Mouse (Mus musculus): ENCODE results near the gene Ubc. TPM values are rescaled to one million over a fixed set of nuclear protein-coding genes. Genes with fewer than 3 reads are reported as not detected.

Ubc gene
- polyA plus RNA-seq, 1 experiment from 2014 or later = 1,134 TPM

DNA sequence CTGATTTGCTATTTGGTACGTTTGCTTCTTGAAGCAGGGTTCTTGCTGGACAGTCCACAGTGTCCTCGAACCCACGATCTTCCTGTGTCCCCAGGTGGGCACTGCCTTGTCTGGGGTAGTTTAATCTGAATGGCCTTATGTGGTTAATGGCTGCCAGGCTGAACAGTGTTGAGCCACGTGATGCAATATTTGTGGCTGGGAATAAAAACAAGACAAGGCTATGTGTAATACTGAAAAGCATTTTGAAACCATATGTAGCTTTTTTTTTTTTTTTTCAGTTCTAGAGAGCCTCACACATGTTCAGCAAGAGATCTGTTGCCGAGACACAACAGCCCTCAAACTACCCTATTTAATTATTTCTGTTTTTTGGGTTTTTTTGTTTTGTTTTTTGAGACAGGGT lies 21.8 kb downstream of the Ubc start:
- no peak overlapping the region for H3K4me3 ChIP-seq
- H3K36me3 ChIP-seq = no peaks in the 10 kb centered on the region
- no peaks in the 10 kb centered on the region for H3K27me3 ChIP-seq (ENCODE audit: insufficient read depth, poor library complexity, severe bottlenecking)
- no peaks in the 10 kb centered on the region for H3K4me1 ChIP-seq (replicated peaks)
- H3K9me3 ChIP-seq = no peaks in the 10 kb centered on the region
- DNase-seq (ENCODE audit: low spot score) = no peak
- WGBS = 74% methylated on average over 5 of the region's 5 CpGs
- H3K27ac ChIP-seq = no peak overlapping the region

DNA sequence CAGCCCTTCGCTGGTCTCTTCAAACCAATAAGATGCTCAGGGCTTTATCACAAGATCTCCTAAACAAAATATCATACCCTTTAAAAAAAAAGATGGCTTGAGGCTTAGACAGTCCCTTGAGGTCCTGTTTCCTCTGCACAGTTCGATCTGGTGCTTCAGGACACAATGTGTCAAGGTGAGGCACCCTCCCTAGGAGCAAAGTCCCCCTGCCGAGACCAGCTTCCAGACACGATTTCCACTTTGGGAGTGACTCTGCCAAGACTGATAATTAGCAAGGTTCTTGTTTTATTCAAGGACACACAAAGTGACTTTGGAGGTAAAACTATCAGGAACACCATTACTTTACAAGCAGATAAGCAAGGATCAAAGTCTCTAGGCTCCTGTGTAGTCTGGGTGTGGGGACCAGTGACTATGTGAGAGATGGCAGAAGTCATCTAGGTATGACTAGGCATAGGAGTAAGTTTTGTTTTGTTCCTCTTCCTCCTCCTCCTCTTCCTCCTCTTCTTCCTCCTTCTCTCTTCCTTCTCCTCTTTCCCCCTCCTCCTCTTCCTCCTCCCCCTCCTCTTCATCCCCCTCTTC lies 25.1 kb downstream of the Ubc start:
- no peak overlapping the region for H3K27ac ChIP-seq
- H3K9me3 ChIP-seq = no peaks in the 10 kb centered on the region
- WGBS = 80% methylated on average over 4 of the region's 4 CpGs
- H3K36me3 ChIP-seq = no peaks in the 10 kb centered on the region
- H3K4me3 ChIP-seq = no peak overlapping the region
- H3K4me1 ChIP-seq (replicated peaks) = no peaks in the 10 kb centered on the region; the same call in 1 of the 2 replicates
- H3K27me3 ChIP-seq (ENCODE audit: insufficient read depth, poor library complexity, severe bottlenecking) = no peaks in the 10 kb centered on the region
- no peak for DNase-seq (ENCODE audit: low spot score)

DNA sequence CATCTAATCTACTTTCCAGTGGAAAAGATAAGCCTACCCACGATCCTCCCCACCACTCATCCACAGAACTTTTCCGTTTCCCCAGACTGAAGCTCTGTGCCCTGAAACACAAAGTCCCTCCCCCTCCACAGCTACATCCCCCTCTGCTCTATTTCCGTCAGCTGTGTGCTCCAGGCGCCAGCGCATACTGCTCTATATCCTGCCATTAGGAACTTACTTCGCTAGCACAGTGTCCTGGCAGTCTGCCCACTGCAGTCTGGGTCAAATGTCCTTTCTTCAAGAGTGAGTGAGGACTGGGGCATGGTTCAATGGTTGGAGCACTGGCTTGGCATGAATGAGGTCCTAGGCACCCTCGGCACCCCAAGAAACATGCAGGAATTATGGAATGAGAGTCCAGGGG lies 26.1 kb downstream of the Ubc start:
- no peak for DNase-seq (ENCODE audit: low spot score)
- no peak overlapping the region for H3K4me3 ChIP-seq
- no peaks in the 10 kb centered on the region for H3K36me3 ChIP-seq
- WGBS = 89% methylated on average over 7 of the region's 7 CpGs
- H3K27me3 ChIP-seq (ENCODE audit: insufficient read depth, poor library complexity, severe bottlenecking) = no peaks in the 10 kb centered on the region
- H3K27ac ChIP-seq = no peak overlapping the region
- no peaks in the 10 kb centered on the region for H3K9me3 ChIP-seq
- no peaks in the 10 kb centered on the region; the same call in 1 of the 2 replicates for H3K4me1 ChIP-seq (replicated peaks)

DNA sequence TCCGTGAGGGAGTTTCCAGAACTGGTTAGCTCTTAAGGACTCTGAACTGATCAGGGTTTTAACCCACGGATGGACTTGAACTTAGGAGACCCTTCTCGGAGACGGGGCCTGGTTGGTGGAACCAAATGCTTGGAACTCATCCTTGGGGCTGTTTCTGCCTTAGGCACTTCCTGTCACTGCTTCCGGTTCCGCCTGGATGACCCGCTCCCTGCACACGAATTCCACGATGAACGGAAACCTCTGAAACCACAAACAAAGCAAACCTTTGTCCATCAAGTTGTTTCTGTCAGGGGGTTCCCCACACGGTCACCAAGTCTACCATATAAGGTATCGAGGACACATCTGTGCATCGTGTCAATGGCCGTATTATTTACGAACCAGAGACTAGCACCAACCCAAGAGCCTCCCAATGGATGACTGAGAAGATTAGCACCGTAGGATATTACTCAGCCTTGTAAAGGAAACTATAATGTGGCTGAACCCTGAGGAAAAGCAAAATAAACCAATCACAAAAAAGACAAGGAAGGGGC lies 29.0 kb downstream of the Ubc start:
- no peak overlapping the region for H3K27ac ChIP-seq
- DNase-seq (ENCODE audit: low spot score) = no peak

DNA sequence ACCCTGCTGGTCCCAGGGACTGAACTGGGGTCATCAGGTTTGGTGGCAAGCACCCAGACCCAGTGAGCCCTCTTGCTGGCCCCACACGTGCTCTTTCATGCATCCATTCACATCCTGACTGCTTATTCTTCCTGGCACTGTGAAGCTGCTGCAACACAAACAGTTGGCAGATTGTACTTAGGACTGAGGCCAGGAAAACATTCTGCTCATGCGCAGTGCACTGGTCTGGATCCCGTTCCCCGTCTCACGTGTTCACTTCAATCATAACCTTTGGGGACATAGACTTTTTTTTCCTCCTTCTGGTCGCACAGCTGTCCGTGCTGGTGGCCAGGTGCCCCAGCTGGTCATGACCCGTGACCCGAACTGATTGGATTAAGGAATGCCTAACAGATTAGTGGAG lies 29.4 kb downstream of the Ubc start:
- H3K4me1 ChIP-seq (replicated peaks) = peaks cover 3% of the 10 kb centered on the region
- H3K36me3 ChIP-seq = no peaks in the 10 kb centered on the region
- H3K9me3 ChIP-seq = no peaks in the 10 kb centered on the region
- H3K4me3 ChIP-seq = no peak overlapping the region
- WGBS = 73% methylated on average over 9 of the region's 9 CpGs
- no peak overlapping the region for H3K27ac ChIP-seq
- no peak for DNase-seq (ENCODE audit: low spot score)
- no peaks in the 10 kb centered on the region for H3K27me3 ChIP-seq (ENCODE audit: insufficient read depth, poor library complexity, severe bottlenecking)

More for the DNA sequence above, 29.0 kb downstream of the Ubc start:
- H3K4me3 ChIP-seq = no peak overlapping the region
- no peaks in the 10 kb centered on the region; the same call in 1 of the 2 replicates for H3K4me1 ChIP-seq (replicated peaks)
- no peaks in the 10 kb centered on the region for H3K27me3 ChIP-seq (ENCODE audit: insufficient read depth, poor library complexity, severe bottlenecking)
- no peaks in the 10 kb centered on the region for H3K36me3 ChIP-seq
- WGBS = 74% methylated on average over 16 of the region's 16 CpGs
- H3K9me3 ChIP-seq = no peaks in the 10 kb centered on the region

DNA sequence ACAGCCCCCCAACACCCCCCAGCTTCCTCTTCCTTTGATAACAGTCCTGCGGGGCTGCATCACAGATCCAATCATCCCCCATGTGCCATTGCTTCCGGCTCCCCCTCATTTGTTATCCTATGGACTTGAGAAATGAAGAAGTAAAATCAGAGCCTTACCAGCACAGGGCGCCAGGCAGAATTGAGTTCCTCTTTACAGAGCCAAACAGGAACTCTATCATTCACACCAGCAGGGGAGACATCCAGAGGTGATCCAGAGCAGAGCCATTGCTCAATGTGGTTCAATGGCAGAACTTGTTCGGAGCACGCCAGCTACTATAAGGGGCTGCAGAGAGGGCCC lies 31.8 kb downstream of the Ubc start:
- no peak overlapping the region for H3K27ac ChIP-seq
- peaks cover 12% of the 10 kb centered on the region for H3K4me1 ChIP-seq (replicated peaks)
- H3K36me3 ChIP-seq = no peaks in the 10 kb centered on the region
- 82% methylated on average over 5 of the region's 5 CpGs for WGBS
- H3K4me3 ChIP-seq = no peak overlapping the region
- DNase-seq (ENCODE audit: low spot score) = no peak
- peaks cover 3% of the 10 kb centered on the region for H3K9me3 ChIP-seq
- no peaks in the 10 kb centered on the region for H3K27me3 ChIP-seq (ENCODE audit: insufficient read depth, poor library complexity, severe bottlenecking)

DNA sequence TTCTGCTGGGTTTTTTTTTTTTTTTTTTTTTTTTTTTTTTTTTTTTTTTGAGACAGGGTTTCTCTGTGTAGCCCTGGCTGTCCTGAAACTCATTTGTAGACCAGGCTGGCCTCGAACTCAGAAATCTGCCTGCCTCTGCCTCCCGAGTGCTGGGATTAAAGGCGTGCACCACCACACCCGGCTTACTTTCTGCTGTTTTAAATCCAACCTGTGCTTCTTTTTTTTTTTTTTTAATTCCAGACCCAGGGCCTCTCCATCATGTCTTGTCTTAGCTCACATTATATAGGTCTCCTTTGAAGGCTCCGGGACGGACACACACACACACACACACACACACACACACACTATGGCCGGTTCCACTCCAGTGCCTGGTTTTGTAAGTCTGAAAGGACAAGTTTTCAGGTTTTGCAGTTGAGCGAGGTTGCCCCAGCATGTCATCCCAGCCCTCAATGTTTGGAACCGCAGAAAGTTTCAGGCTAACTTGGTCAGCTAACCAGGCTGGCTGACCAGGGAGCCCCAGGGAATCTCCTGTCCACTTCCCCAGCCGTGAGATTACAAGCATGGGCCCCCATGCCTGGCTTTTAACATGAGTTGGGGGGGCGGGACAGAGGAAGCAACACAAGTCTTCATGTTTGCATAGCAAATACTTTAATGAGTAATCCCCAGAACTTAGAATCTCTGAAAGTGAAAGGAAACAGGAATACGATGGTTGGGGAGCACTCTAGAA lies 32.3 kb downstream of the Ubc start:
- no peaks in the 10 kb centered on the region for H3K27me3 ChIP-seq (ENCODE audit: insufficient read depth, poor library complexity, severe bottlenecking)
- H3K9me3 ChIP-seq = peaks cover 8% of the 10 kb centered on the region
- no peak overlapping the region for H3K4me3 ChIP-seq
- peaks cover 12% of the 10 kb centered on the region for H3K4me1 ChIP-seq (replicated peaks)
- H3K27ac ChIP-seq = no peak overlapping the region
- H3K36me3 ChIP-seq = no peaks in the 10 kb centered on the region
- 79% methylated on average over 12 of the region's 12 CpGs for WGBS
- DNase-seq (ENCODE audit: low spot score) = no peak

DNA sequence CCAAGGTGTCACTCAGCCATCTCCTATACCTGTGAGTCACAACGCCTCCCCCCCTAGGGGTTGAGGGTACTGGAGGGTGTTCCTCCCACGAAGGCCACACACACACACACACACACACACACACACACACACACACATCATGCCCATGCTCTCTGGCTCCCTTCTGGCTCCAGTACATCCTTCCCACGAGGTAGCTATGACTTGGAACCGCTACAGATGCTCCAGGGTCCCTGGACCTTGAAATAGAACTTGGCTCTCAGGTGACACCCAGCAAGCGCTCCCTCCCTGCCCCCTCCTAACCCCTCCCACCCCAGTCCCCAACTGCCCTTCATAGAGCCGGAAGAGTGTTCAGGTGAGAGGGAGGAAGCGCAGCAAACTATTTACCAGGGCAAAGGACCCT lies 34.4 kb downstream of the Ubc start:
- H3K36me3 ChIP-seq = no peaks in the 10 kb centered on the region
- no peak overlapping the region for H3K27ac ChIP-seq
- no peak overlapping the region for H3K4me3 ChIP-seq
- no peak for DNase-seq (ENCODE audit: low spot score)
- peaks cover 16% of the 10 kb centered on the region for H3K4me1 ChIP-seq (replicated peaks)
- H3K27me3 ChIP-seq (ENCODE audit: insufficient read depth, poor library complexity, severe bottlenecking) = no peaks in the 10 kb centered on the region
- 56% methylated on average over 7 of the region's 7 CpGs for WGBS
- peaks cover 9% of the 10 kb centered on the region for H3K9me3 ChIP-seq

DNA sequence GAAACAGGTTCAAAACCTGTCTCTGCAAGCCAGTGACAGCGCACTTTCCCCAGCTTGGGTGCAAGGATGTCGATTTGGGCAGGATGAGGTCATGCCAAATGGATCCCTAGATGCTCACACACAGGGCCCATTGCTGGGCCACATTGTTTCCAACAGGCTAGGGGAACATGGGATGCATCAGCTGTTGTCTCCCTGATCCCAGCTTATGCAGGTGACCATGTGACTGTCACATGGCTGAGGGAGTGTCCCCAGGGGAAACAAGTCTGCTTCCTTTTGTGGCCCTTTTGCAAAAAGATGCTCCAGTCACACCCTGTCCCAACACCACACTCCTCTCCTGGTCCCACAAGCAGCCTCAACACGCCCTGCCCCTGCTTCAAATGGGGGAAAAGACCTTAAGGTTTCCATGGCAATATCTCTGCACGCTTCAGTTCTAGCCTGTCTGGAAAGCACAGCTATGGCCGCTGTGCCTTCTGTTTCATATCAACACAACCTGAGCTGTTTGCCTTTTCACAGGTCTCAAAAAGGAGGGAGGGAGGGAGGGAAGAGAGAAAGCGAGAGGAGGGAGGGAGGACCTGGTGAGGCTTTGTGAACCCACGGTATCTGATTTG lies 35.0 kb downstream of the Ubc start:
- Histone ChIP-seq H3K27ac (no peak overlapping the region), H3K9me3 (peaks cover 9% of the 10 kb centered on the region), H3K36me3 (no peaks in the 10 kb centered on the region), H3K4me3 (no peak overlapping the region), H3K27me3 (ENCODE audit: insufficient read depth, poor library complexity, severe bottlenecking) (no peaks in the 10 kb centered on the region), H3K4me1 (replicated peaks) (peaks cover 16% of the 10 kb centered on the region)
- whole genome bisulfite sequencing = 62% methylated on average over 7 of the region's 7 CpGs
- DNase-seq (ENCODE audit: low spot score) = no peak

DNA sequence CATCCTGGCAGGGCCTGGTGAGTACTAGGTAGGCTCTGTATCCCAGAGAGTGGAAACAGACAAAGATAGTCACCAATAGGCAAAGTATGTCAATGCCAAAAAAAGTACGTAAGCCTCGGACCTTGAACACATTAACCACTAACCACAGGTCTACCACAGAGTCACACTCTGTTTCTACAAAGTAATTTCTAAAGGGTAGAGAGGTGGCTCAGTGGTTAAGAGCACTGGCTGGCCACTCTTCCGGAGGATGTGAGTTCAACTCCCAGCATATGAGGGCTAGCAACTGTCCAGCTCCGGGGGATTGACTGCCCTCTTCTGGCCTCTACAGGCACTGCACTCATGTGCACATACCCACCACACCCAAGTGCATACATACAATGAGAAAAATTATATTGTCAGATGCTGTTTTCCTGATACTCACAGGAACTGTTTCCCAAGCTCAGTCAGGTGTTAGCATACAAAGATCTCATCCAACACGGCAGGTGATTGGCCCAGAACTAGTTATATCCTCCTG lies 37.2 kb downstream of the Ubc start:
- Histone ChIP-seq H3K36me3 (no peaks in the 10 kb centered on the region), H3K4me1 (replicated peaks) (peaks cover 16% of the 10 kb centered on the region), H3K27ac (no peak overlapping the region), H3K9me3 (peaks cover 9% of the 10 kb centered on the region), H3K27me3 (ENCODE audit: insufficient read depth, poor library complexity, severe bottlenecking) (no peaks in the 10 kb centered on the region), H3K4me3 (no peak overlapping the region)
- WGBS = 96% methylated on average over 5 of the region's 5 CpGs
- DNase-seq (ENCODE audit: low spot score) = no peak

DNA sequence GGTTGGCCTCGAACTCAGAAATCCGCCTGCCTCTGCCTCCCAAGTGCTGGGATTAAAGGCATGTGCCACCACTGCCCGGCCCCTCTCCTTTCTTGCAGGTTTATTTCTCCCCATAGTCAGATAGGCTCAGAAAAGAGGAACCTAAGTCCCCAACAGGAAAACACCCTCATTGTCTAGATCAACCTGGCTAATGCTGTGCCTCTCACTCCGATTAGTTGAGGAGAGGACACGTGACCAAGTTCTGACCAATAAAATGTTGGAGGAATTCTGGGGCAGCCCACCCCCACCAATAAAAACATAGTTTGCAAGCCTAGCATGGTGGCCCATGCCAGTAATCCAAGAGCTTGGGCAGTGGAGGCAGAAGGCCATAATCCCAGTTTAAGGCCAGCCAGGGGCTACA lies 38.1 kb downstream of the Ubc start:
- Histone ChIP-seq H3K4me3 (no peak overlapping the region), H3K36me3 (no peaks in the 10 kb centered on the region), H3K27me3 (ENCODE audit: insufficient read depth, poor library complexity, severe bottlenecking) (no peaks in the 10 kb centered on the region), H3K27ac (no peak overlapping the region), H3K9me3 (peaks cover 9% of the 10 kb centered on the region), H3K4me1 (replicated peaks) (peaks cover 16% of the 10 kb centered on the region)
- no peak for DNase-seq (ENCODE audit: low spot score)
- WGBS = 90% methylated on average over 5 of the region's 5 CpGs

DNA sequence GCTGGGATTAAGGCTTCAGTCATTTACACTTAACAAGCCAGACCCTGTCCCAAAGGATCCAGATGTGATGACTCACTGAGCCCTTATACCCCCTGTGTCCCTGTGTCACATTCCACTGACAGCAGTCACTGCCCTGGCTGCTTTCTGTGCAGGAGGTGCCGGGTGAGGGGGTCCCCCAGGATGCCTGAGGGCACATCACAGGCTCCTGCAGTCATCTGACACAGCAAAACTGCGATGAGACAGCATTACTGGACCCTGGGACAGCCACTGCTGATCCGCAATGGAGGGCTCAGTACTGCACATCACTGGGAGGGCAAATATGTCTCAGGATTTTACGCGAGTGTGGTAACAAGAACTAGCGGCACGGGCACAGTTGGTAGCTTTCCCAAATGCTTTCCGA lies 38.9 kb downstream of the Ubc start:
- Histone ChIP-seq H3K27me3 (ENCODE audit: insufficient read depth, poor library complexity, severe bottlenecking) (no peaks in the 10 kb centered on the region), H3K27ac (no peak overlapping the region; the same call in 1 of the 2 replicates), H3K4me1 (replicated peaks) (peaks cover 16% of the 10 kb centered on the region), H3K4me3 (no peak overlapping the region), H3K36me3 (no peaks in the 10 kb centered on the region), H3K9me3 (peaks cover 9% of the 10 kb centered on the region)
- 77% methylated on average over 8 of the region's 8 CpGs for WGBS
- DNase-seq (ENCODE audit: low spot score) = no peak

DNA sequence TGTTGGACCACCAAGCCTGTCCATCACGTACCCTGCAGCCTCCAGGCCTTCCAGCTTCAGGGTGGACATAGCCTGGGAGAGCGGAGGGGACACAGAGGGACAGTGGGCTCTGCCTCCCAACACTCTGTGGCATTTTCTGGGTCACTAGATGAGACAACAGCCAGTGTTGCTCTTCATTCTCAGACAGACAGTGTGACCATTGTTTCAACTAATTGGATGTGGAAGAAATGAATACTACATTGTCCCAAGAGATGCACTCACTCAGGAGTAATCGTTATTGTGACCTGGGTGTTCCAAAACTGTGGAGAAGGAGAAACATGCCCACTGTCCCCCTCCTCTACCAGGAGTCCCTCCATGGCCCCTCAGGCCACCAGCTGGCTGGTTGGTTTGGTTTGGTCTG lies 40.6 kb downstream of the Ubc start:
- Histone ChIP-seq H3K9me3 (peaks cover 9% of the 10 kb centered on the region), H3K27ac (no peak overlapping the region), H3K36me3 (no peaks in the 10 kb centered on the region), H3K4me1 (replicated peaks) (peaks cover 4% of the 10 kb centered on the region; the same call in 1 of the 2 replicates), H3K27me3 (ENCODE audit: insufficient read depth, poor library complexity, severe bottlenecking) (no peaks in the 10 kb centered on the region), H3K4me3 (no peak overlapping the region)
- DNase-seq (ENCODE audit: low spot score) = no peak
- WGBS = 76% methylated on average over 3 of the region's 3 CpGs

All from hindbrain, embryonic 10.5 days (tissue).